Mouse (Mus musculus) lung, postnatal 0 days (tissue): ENCODE measurements around the gene Gm45261.

Experiments used
- CTCF ChIP-seq: IDR thresholded peaks from 2 replicates; pipeline ENCODE4 v1.5.1; 2016; ENCODE audit warnings: antibody characterized with exemption, mild to moderate bottlenecking
- EP300 ChIP-seq: IDR thresholded peaks from 2 replicates; pipeline ENCODE4 v1.6.1; 2016; ENCODE audit warnings: antibody characterized with exemption, mild to moderate bottlenecking, control low read depth

GRCm38 (mm10) chr1:80401961-80402360, 59.3 kb downstream of the Gm45261 start:
- no peak for TF ChIP-seq CTCF
- TF ChIP-seq EP300 = no peak
